9 mouse cellular contexts compared by ENCODE assay signal in genomic region chr3:129215751-129216331, GRCm38 (mm10). TPM values are rescaled to one million over a fixed set of nuclear protein-coding genes. Genes with fewer than 3 reads are reported as not detected.
DNase-seq lines count a peak whose midpoint lies in the region; ATAC-seq and TF ChIP-seq lines count a peak whose summit lies in the region.
"Had no signal": no experiment of that assay in that cellular context is flagged by ENCODE, and none has a peak within 500 bp of the region (broad histone marks: within the 10 kb centered on the region; RNA-seq: fewer than 3 reads in every experiment).

No protein-coding gene starts in this region.

- TF ChIP-seq CTCF in bone marrow macrophage, adult 2 months (IDR thresholded peaks at IDR 0.05; ENCODE audit: low read depth, low read length): no peak

- TF ChIP-seq POLR2A in bone marrow macrophage, adult 2 months (IDR thresholded peaks at IDR 0.05; ENCODE audit: borderline replicate concordance, low read depth, low read length): no peak

- H3K27ac ChIP-seq in bone marrow macrophage, adult 2 months (ENCODE audit: insufficient read depth, low read depth, low read length): no peak overlapping the region

- intact Hi-C loops in gastrocnemius, postnatal 14 days (cut with DNase I; ENCODE audit: low total_unique reads): no loop called here
- intact Hi-C loops in heart, postnatal 14 days (cut with DNase I): loop anchor here (5.0 kb wide), 1 partner anchor 1584 kb away; the partner anchor contains the start of gene Neurog2

- H3K4me1 ChIP-seq in bone marrow macrophage, adult 2 months (ENCODE audit: control insufficient read depth, insufficient read depth, low read length): peaks cover 2% of the 10 kb centered on the region; the same call in 1 of the 2 replicates

- peak overlapping the region; percentile 14; the same call in 1 of the 2 replicates for H3K4me3 ChIP-seq in bone marrow macrophage, adult 2 months (ENCODE audit: insufficient read depth, low read length)

- ATAC-seq in activated CD4-positive, CD25-positive, alpha-beta regulatory T cell, adult 4 months: no peak

- peak; percentile 25 for DNase-seq in gastrocnemius, postnatal 14 days
- no peak for DNase-seq in gastrocnemius, adult 18-20 months (ENCODE audit: low spot score)
- peak; percentile 39 for DNase-seq in heart, postnatal 14 days
- peak; percentile 65 for DNase-seq in mesoderm, embryonic 11.5 days (ENCODE audit: low read depth, low spot score)
- no peak for DNase-seq in right cerebral cortex, postnatal 14 days
- no peak for DNase-seq in frontal cortex, postnatal 25 days (ENCODE audit: low spot score in 2 of 2)

RNA-seq across cellular contexts. Expression of gene Pitx2, which starts 16.2 kb away (rescaled TPM):
- total RNA-seq in gastrocnemius, postnatal 14 days (2021): 1 to 10 TPM; 9.0 to 9.2 TPM
- total RNA-seq in gastrocnemius, adult 18-20 months (2021): 10 to 100 TPM in 1 of 2 experiments, 1 to 10 TPM in 1; 5.4 to 13.3 TPM
- polyA plus RNA-seq in bone marrow macrophage, adult 2 months (2012; ENCODE audit: insufficient read depth, insufficient read length, missing spikeins): not detected in 2 replicates
- total RNA-seq in heart, postnatal 14 days (2021): under 1 TPM; 0.83 to 0.91 TPM
- polyA plus RNA-seq in activated CD4-positive, CD25-positive, alpha-beta regulatory T cell, adult 4 months (2017; shearing (Covaris generic)): not detected
- total RNA-seq: CH12.LX had no signal

Comparison
In these comparisons a context has a peak if more than half of its experiments do, and no peak if none do; other contexts are left out.
1. DNase-seq: peak in gastrocnemius, postnatal 14 days (single experiment), heart, postnatal 14 days (2 of 2) and mesoderm, embryonic 11.5 days (single experiment); none in gastrocnemius, adult 18-20 months (single experiment), right cerebral cortex, postnatal 14 days (single experiment) and frontal cortex, postnatal 25 days (0 of 2).